Mouse (Mus musculus): ENCODE measurements around the gene Ttll12. TPM values are rescaled to one million over a fixed set of nuclear protein-coding genes. Genes with fewer than 3 reads are reported as not detected.

The Ttll12 gene
- total and polyA plus RNA-seq, 3 experiments: 43.9 to 76.5 TPM; not detected in 1

- Histone ChIP-seq H3K79me2 (ENCODE audit: control insufficient read depth, insufficient read depth, low read length, poor library complexity) (no peaks in the 10 kb centered on the region), H3K36me3 (ENCODE audit: control insufficient read depth in 1 of 2, insufficient read depth in 2 of 2, low read length in 2 of 2) (peaks cover 0 to 3% of the 10 kb centered on the region in 2 experiments; a peak in 1 of 4 replicates), H3K27me3 (ENCODE audit: control insufficient read depth in 1 of 2, insufficient read depth in 2 of 2, low read length in 2 of 2) (no peaks in the 10 kb centered on the region), H3K9ac (ENCODE audit: control insufficient read depth, low read depth, low read length, poor library complexity, severe bottlenecking) (no peak overlapping the region), H3K27ac (ENCODE audit: control insufficient read depth, low read depth, low read length) (no peak overlapping the region), H3K4me3 (ENCODE audit: control insufficient read depth in 1 of 2, insufficient read depth in 1 of 2, low read depth in 2 of 2, low read length in 2 of 2) (no peak overlapping the region), H3K4me1 (ENCODE audit: control insufficient read depth in 1 of 2, insufficient read depth in 2 of 2, low read length in 2 of 2) (peaks cover 0 to 16% of the 10 kb centered on the region in 2 experiments; a peak in 2 of 4 replicates), H3K9me3 (replicated peaks; ENCODE audit: insufficient read depth, low read length) (no peaks in the 10 kb centered on the region)
- no peak for TF ChIP-seq ELF1 (IDR thresholded peaks at IDR 0.05; ENCODE audit: low read depth, low read length)
- peak; percentile 74 for TF ChIP-seq GATA1 (IDR thresholded peaks at IDR 0.05; ENCODE audit: low read depth, low read length)
- TF ChIP-seq ZKSCAN1 (IDR thresholded peaks at IDR 0.05; ENCODE audit: low read depth, low read length): no peak
- no peak for TF ChIP-seq MXI1 (IDR thresholded peaks at IDR 0.05; ENCODE audit: low read depth, low read length)
- peak; percentile 52 for DNase-seq (ENCODE audit: low read depth, low spot score)
Measured at GRCm38 (mm10) chr15:83534960-83535889, 59.7 kb downstream of the Ttll12 start.

DNA sequence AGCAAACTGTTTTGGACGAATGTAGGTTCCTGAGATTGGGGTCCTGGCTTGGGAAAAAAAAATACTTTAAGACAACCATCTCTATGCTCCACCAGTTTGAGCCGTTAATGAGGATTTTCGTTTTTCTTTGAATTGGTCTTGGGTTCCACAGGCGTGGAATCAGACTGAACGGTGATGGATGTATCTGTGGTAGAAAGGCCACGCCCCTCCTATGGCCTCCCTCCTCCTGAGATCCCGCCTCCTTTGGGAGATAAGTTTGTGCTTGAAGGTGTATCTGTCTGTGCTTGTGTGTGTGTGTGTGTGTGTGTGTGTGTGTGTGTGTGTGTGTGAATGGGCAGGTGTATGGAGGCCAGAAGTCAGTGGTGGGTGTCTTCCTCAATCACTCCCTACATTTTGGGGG lies 62.4 kb downstream of the Ttll12 start:
- Histone ChIP-seq H3K27me3 (ENCODE audit: control insufficient read depth in 1 of 2, insufficient read depth in 2 of 2, low read length in 2 of 2) (no peaks in the 10 kb centered on the region), H3K4me1 (ENCODE audit: control insufficient read depth in 1 of 2, insufficient read depth in 2 of 2, low read length in 2 of 2) (peaks cover 0 to 10% of the 10 kb centered on the region in 2 experiments; a peak in 2 of 4 replicates), H3K9me3 (replicated peaks; ENCODE audit: insufficient read depth, low read length) (no peaks in the 10 kb centered on the region), H3K79me2 (ENCODE audit: control insufficient read depth, insufficient read depth, low read length, poor library complexity) (no peaks in the 10 kb centered on the region), H3K27ac (ENCODE audit: control insufficient read depth, low read depth, low read length) (no peak overlapping the region), H3K36me3 (ENCODE audit: control insufficient read depth in 1 of 2, insufficient read depth in 2 of 2, low read length in 2 of 2) (peaks cover 0 to 3% of the 10 kb centered on the region in 2 experiments; a peak in 1 of 4 replicates), H3K9ac (ENCODE audit: control insufficient read depth, low read depth, low read length, poor library complexity, severe bottlenecking) (no peak overlapping the region), H3K4me3 (ENCODE audit: control insufficient read depth in 1 of 2, insufficient read depth in 1 of 2, low read depth in 2 of 2, low read length in 2 of 2) (no peak overlapping the region)
- DNase-seq (ENCODE audit: low read depth, low spot score): no peak
- TF ChIP-seq USF1 (IDR thresholded peaks at IDR 0.05; ENCODE audit: low read depth, low read length): no peak
- TF ChIP-seq TAL1 (IDR thresholded peaks at IDR 0.05; ENCODE audit: low read length): no peak
- no peak for TF ChIP-seq MAX (IDR thresholded peaks at IDR 0.05; ENCODE audit: low read length)
- TF ChIP-seq E2F4 (IDR thresholded peaks at IDR 0.05; ENCODE audit: borderline replicate concordance, low read depth, low read length): no peak
- no peak for TF ChIP-seq RCOR1 (IDR thresholded peaks at IDR 0.05; ENCODE audit: low read depth, low read length)
- no peak for TF ChIP-seq MYB (IDR thresholded peaks at IDR 0.05; ENCODE audit: low read depth, low read length)
- TF ChIP-seq RAD21 (IDR thresholded peaks at IDR 0.05; ENCODE audit: low read depth, low read length): no peak
- TF ChIP-seq ZKSCAN1 (IDR thresholded peaks at IDR 0.05; ENCODE audit: low read depth, low read length): no peak
- TF ChIP-seq TCF12 (IDR thresholded peaks at IDR 0.05; ENCODE audit: low read depth, low read length): no peak
- no peak for TF ChIP-seq MXI1 (IDR thresholded peaks at IDR 0.05; ENCODE audit: low read depth, low read length)
- no peak for TF ChIP-seq MEF2A (IDR thresholded peaks at IDR 0.05; ENCODE audit: extremely low read depth, insufficient replicate concordance, low read depth, low read length, poor library complexity, severe bottlenecking)
- TF ChIP-seq ZNF384 (IDR thresholded peaks at IDR 0.05; ENCODE audit: low read depth, low read length): no peak
- TF ChIP-seq GABPA (IDR thresholded peaks at IDR 0.05; ENCODE audit: low read depth, low read length): no peak
- no peak for TF ChIP-seq CTCF (IDR thresholded peaks at IDR 0.05 in 2 of 3, conservative IDR thresholded peaks at IDR 0.05 in 1 of 3; ENCODE audit: control insufficient read depth in 1 of 3, insufficient read depth in 1 of 3, low read depth in 2 of 3, low read length in 3 of 3, poor library complexity in 1 of 3, severe bottlenecking in 1 of 3)
- no peak for TF ChIP-seq JUND (IDR thresholded peaks at IDR 0.05; ENCODE audit: low read depth, low read length)
- no peak for TF ChIP-seq ZC3H11A (IDR thresholded peaks at IDR 0.05; ENCODE audit: low read depth, low read length)
- TF ChIP-seq ETS1 (IDR thresholded peaks at IDR 0.05; ENCODE audit: low read depth, low read length): no peak
- TF ChIP-seq CHD1 (IDR thresholded peaks at IDR 0.05; ENCODE audit: low read depth, low read length): no peak
- no peak for TF ChIP-seq TBP (IDR thresholded peaks at IDR 0.05; ENCODE audit: low read depth, low read length)
- TF ChIP-seq USF2 (IDR thresholded peaks at IDR 0.05; ENCODE audit: borderline replicate concordance in 1 of 2, insufficient read depth in 1 of 2, low read depth in 1 of 2, low read length in 2 of 2): no peak
